Mouse (Mus musculus) stomach, embryonic 14.5 days (tissue): Measurements from ENCODE around the gene Map7d2. TPM values are rescaled to one million over a fixed set of nuclear protein-coding genes. Genes with fewer than 3 reads are reported as not detected.
"Not testable (repeated sequence)": the region's sequence is repeated elsewhere in the genome, so short reads cannot be mapped to it uniquely, and the experiment has no call there.

ENCODE experiments used
- ATAC-seq: fragments of 200-750 bp; cut with Nextera tagmentation; 2 replicates; pipeline ENCODE4 v1.8.0; 2017; ENCODE audit warnings: low read depth, moderate TSS enrichment; ENCODE audit not compliant: insufficient number of reproducible peaks, insufficient read depth, low FRiP score
- H3K27ac ChIP-seq: fragments of 300-500 bp; sonication (generic); 2 replicates; pipeline ENCODE4 v1.5.1; 2014; ENCODE audit warnings: mild to moderate bottlenecking, low read length, moderate library complexity, mixed read lengths
- H3K27me3 ChIP-seq: fragments of 300-500 bp; sonication (generic); 2 replicates; pipeline ENCODE4 v1.6.1; 2014; ENCODE audit warnings: low read length, control low read depth, mixed read lengths; ENCODE audit not compliant: control insufficient read depth, insufficient read depth
- H3K36me3 ChIP-seq: fragments of 300-500 bp; sonication (generic); 2 replicates; pipeline ENCODE4 v1.6.1; 2014; ENCODE audit warnings: mild to moderate bottlenecking, control low read depth, low read length, moderate library complexity, mixed read lengths; ENCODE audit not compliant: control insufficient read depth, insufficient read depth
- H3K4me1 ChIP-seq: fragments of 300-500 bp; sonication (generic); 2 replicates; pipeline ENCODE4 v1.6.1; 2014; ENCODE audit warnings: low read length, control low read depth, mixed read lengths; ENCODE audit not compliant: control insufficient read depth, insufficient read depth
- H3K4me2 ChIP-seq: fragments of 300-500 bp; sonication (generic); replicated peaks from 2 replicates; pipeline ENCODE4 v1.6.1; 2014; ENCODE audit warnings: low read depth, low read length, control low read depth
- H3K4me3 ChIP-seq: fragments of 300-500 bp; sonication (generic); 2 replicates; pipeline ENCODE4 v1.5.1; 2014; ENCODE audit warnings: low read depth, low read length, control low read depth
- H3K9ac ChIP-seq: fragments of 300-500 bp; sonication (generic); replicated peaks from 2 replicates; pipeline ENCODE4 v1.6.1; 2014; ENCODE audit warnings: low read depth, mild to moderate bottlenecking, control low read depth, low read length, moderate library complexity, mixed read lengths
- H3K9me3 ChIP-seq: fragments of 300-500 bp; sonication (generic); 2 replicates; pipeline ENCODE4 v1.6.1; 2016; ENCODE audit warnings: low read depth, low read length, control low read depth; ENCODE audit not compliant: control insufficient read depth
- WGBS: fragments of 180-500 bp; shearing (Covaris S2); extraction: QIAGEN DNeasy Blood & Tissue Kit; methylation state at CpG from one replicate; pipeline ENCODE4 v1.1.7; 2014; 5-methylcytosine and 5-hydroxymethylcytosine counted together
- polyA plus RNA-seq: library from polyadenylated mRNA; unstranded; fragments of >200 nt; fragmentation: Nextera tagmentation; extraction: Ambion mirVana; gene quantifications from 2 replicates; pipeline ENCODE4 v1.2.1, GENCODE M21; 2014

Map7d2 gene
- polyA plus RNA-seq, 1 experiment from 2014 or later: 2.5 TPM

GRCm38 (mm10) chrX:159414829-159415673 lies 679 bp downstream of the Map7d2 start:
- no peaks in the 10 kb centered on the region for H3K9me3 ChIP-seq
- H3K9ac ChIP-seq: no peak overlapping the region
- peak overlapping the region; percentile 47 for H3K4me3 ChIP-seq
- no peaks in the 10 kb centered on the region for H3K4me1 ChIP-seq
- WGBS: 23% methylated on average over 50 of the region's 65 CpGs
- H3K36me3 ChIP-seq: no peaks in the 10 kb centered on the region
- H3K27ac ChIP-seq: no peak overlapping the region
- H3K4me2 ChIP-seq: peak overlapping the region; percentile 91
- 0 out of 2 replicates have a peak, but pooled peaks cover 3% of the 10 kb centered on the region for H3K27me3 ChIP-seq
- ATAC-seq: 0 out of 2 replicates have a peak, but pooled peaks have one; percentile 75

GRCm38 (mm10) chrX:159430507-159430906 lies 16.1 kb downstream of the Map7d2 start:
- not testable (repeated sequence) for H3K9ac ChIP-seq, H3K36me3 ChIP-seq, H3K9me3 ChIP-seq, H3K4me3 ChIP-seq, H3K4me1 ChIP-seq, ATAC-seq, H3K4me2 ChIP-seq, H3K27me3 ChIP-seq, H3K27ac ChIP-seq
- WGBS: 91% methylated on average over 3 of the region's 3 CpGs

- no peak for ATAC-seq
Observed at GRCm38 (mm10) chrX:159442128-159442527, 27.8 kb downstream of the Map7d2 start.

GRCm38 (mm10) chrX:159447133-159447532 lies 32.8 kb downstream of the Map7d2 start:
- no peak overlapping the region for H3K4me2 ChIP-seq
- no peak overlapping the region for H3K27ac ChIP-seq
- no peaks in the 10 kb centered on the region for H3K4me1 ChIP-seq
- no peak overlapping the region for H3K9ac ChIP-seq
- no peaks in the 10 kb centered on the region for H3K27me3 ChIP-seq
- no peaks in the 10 kb centered on the region for H3K36me3 ChIP-seq
- WGBS: 91% methylated on average over 1 of the region's 1 CpGs
- ATAC-seq: no peak
- H3K9me3 ChIP-seq: no peaks in the 10 kb centered on the region
- no peak overlapping the region for H3K4me3 ChIP-seq

More at GRCm38 (mm10) chrX:159442128-159442527, 27.8 kb downstream of the Map7d2 start:
- 36% methylated on average over 3 of the region's 3 CpGs for WGBS
- H3K27me3 ChIP-seq: no peaks in the 10 kb centered on the region
- no peaks in the 10 kb centered on the region for H3K9me3 ChIP-seq
- H3K4me1 ChIP-seq: no peaks in the 10 kb centered on the region
- no peaks in the 10 kb centered on the region for H3K36me3 ChIP-seq
- H3K4me3 ChIP-seq: no peak overlapping the region
- H3K9ac ChIP-seq: no peak overlapping the region
- H3K4me2 ChIP-seq: no peak overlapping the region
- no peak overlapping the region for H3K27ac ChIP-seq

GRCm38 (mm10) chrX:159459006-159459654 lies 44.8 kb downstream of the Map7d2 start:
- ATAC-seq: no peak

GRCm38 (mm10) chrX:159474799-159475198 lies 60.4 kb downstream of the Map7d2 start:
- 67% methylated on average over 1 of the region's 1 CpGs for WGBS
- H3K9me3 ChIP-seq: no peaks in the 10 kb centered on the region
- H3K27ac ChIP-seq: no peak overlapping the region
- H3K36me3 ChIP-seq: no peaks in the 10 kb centered on the region
- no peak overlapping the region for H3K4me3 ChIP-seq
- no peak for ATAC-seq
- H3K9ac ChIP-seq: no peak overlapping the region
- H3K4me1 ChIP-seq: no peaks in the 10 kb centered on the region
- no peaks in the 10 kb centered on the region for H3K27me3 ChIP-seq
- no peak overlapping the region for H3K4me2 ChIP-seq

More at GRCm38 (mm10) chrX:159459006-159459654, 44.8 kb downstream of the Map7d2 start:
- 67% methylated on average over 7 of the region's 7 CpGs for WGBS
- H3K9me3 ChIP-seq: no peaks in the 10 kb centered on the region
- no peak overlapping the region for H3K4me3 ChIP-seq
- H3K27me3 ChIP-seq: no peaks in the 10 kb centered on the region
- no peaks in the 10 kb centered on the region for H3K4me1 ChIP-seq
- H3K4me2 ChIP-seq: no peak overlapping the region
- H3K27ac ChIP-seq: no peak overlapping the region
- H3K36me3 ChIP-seq: no peaks in the 10 kb centered on the region
- no peak overlapping the region for H3K9ac ChIP-seq

GRCm38 (mm10) chrX:159478243-159478940 lies 64.0 kb downstream of the Map7d2 start:
- H3K4me1 ChIP-seq, H3K9ac ChIP-seq, ATAC-seq, H3K4me2 ChIP-seq, H3K4me3 ChIP-seq, H3K27me3 ChIP-seq, H3K36me3 ChIP-seq, H3K9me3 ChIP-seq, H3K27ac ChIP-seq: not testable (repeated sequence)
- 85% methylated on average over 4 of the region's 4 CpGs for WGBS

DNA sequence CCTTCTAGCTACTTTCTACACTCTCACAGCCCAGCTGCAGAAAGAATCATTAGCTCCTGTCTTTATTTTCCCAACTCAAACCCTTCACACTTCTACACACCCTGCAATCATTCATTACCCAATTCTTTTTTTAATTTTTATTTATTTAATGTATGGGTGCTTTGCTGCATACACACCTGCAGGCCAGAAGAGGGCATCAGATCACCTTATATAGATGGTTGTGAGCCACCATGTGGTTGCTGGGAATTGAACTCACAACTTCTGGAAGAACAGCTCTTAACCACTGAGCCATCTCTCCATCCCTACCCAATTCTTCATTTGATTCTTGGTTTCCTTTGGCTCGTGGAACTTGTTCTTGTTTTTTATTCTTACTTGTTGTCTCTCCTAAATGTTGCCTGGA lies 69.9 kb downstream of the Map7d2 start:
- Histone ChIP-seq H3K27ac (no peak overlapping the region), H3K4me2 (no peak overlapping the region), H3K36me3 (no peaks in the 10 kb centered on the region), H3K9me3 (no peaks in the 10 kb centered on the region), H3K9ac (no peak overlapping the region), H3K27me3 (no peaks in the 10 kb centered on the region), H3K4me3 (no peak overlapping the region), H3K4me1 (no peaks in the 10 kb centered on the region)
- no peak for ATAC-seq
- WGBS: 96% methylated on average over 1 of the region's 1 CpGs
